Mouse (Mus musculus): ENCODE results near the gene Gskip.

The Gskip gene

DNA sequence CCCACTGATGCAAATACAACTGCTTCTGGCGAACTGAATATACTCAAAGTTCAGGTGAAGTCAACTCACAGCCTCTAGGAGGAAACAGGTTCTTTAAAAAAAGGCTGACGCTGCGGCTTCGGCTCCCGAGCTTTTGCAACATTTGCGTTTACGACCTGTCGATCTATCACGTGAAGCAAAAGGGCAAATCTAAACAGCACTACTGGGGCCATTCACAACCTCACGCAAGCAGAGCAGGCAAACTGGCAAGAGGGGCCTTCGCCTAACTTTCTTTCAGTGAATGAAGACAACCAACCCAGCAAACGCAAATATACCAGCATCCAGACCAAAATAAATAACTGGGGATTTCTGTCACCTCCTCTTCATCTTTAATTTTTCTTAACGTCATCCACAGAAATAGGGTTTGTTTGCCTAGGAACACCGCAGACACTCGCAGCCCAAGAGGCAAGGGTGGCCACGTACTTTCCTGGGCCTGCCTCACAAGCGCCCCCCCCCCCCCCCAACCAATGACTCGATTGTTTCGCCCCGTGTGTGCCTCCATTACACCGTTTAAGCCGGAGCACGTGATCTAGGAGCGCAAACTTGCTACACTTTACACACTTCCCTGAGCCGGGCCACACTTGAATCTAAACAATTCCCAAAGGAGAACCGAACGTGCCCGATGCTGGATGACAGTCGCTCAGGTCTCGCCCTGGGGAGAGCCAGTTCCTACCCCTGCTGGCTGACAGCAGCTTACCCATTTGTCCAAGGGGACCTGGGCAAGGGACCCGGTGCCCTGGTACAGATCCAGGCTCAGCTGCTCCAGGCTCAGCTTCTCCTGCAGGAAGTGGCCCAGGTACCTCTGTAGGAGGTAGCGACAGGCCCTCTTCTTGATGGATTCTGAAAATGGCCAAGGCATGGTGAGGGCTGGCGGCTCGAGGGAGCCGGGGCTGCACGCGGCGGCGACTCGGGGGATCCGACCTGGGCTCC is at the start of gene Gskip:
TSS of gene Gskip (plus strand) at position 897 of the 969 bp plus-strand sequence.
- DNase-seq = peak; percentile 62

GRCm38 (mm10) chr12:105636551-105636950 is 48.1 kb upstream of the Gskip start:
- DNase-seq = no peak

DNA sequence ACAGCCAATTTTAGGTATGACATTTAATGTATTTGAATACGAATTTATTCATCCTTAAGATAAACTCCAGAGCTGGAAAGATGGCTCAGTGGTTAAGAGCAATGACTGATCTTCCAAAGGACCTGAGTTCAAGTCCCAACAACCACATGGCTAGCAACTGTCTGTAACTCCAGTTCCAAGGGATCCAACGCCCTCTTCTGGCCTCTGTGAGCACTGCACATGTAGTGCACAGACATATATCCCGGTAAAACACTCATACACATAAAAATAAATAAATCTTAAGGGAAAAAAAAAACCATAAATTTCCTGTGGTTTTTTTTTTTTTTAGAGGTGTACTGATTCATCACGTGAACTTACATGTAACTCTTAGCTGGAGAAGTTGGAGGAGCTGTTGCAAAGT is 47.1 kb upstream of the Gskip start:
- no peak for DNase-seq

- no peak for DNase-seq
Measured at GRCm38 (mm10) chr12:105642770-105643321, 41.8 kb upstream of the Gskip start.

- DNase-seq = no peak
Measured at GRCm38 (mm10) chr12:105655850-105656249, 28.8 kb upstream of the Gskip start.

GRCm38 (mm10) chr12:105676274-105676673 is 8.4 kb upstream of the Gskip start:
- no peak for DNase-seq

DNA sequence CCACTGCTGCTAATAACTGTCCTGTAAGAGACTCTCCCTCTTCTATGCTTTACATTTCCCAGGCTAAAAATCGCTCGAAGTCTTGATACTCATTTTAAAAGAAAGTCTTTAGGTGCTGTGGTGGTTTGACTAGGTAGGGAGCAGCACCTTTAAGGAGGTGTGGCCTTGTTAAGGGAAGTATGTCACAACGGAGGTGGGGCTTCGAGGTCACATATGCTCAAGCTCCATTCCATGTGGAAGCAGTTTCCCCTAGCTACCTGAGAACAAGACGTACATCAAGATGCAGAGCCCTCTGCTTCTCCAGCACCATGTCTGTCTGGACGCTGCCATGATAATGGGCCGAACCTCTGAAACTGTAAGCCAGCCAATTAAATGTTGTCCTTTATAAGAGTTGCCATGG is 6.4 kb upstream of the Gskip start:
- no peak for DNase-seq

GRCm38 (mm10) chr12:105678762-105679161 is 5.9 kb upstream of the Gskip start:
- no peak for DNase-seq

- peak; percentile 96 for DNase-seq
Measured at GRCm38 (mm10) chr12:105685001-105685691, 517 bp downstream of the Gskip start, which contains the start of gene Atg2b. TSS of gene Atg2b (minus strand) at chr12:105685211.

- DNase-seq = peak; percentile 15
Measured at GRCm38 (mm10) chr12:105686791-105687190, 2.2 kb downstream of the Gskip start.

- no peak for DNase-seq
Measured at GRCm38 (mm10) chr12:105687416-105687815, 2.8 kb downstream of the Gskip start.

- no peak for DNase-seq
Measured at GRCm38 (mm10) chr12:105688546-105688945, 3.9 kb downstream of the Gskip start.

DNA sequence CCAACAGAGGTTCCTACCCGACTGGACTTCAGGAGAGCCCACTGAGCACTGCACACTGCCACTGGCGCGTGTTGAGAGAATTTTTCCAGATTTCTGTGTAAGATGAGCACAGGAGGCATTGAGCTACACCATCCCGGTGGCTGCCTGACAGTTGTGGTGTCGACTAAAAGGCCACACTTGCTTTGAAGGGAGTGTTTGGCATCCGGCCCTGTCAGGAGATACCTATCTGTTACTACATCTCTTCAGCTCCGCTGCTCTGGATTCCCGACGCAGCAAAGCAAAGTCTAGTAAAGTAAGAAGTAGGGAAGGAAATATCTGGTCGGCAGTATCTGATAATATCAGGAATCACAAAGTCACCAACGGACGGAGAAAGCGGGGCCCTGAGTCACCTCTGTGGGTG is 4.8 kb downstream of the Gskip start:
- DNase-seq = no peak

DNA sequence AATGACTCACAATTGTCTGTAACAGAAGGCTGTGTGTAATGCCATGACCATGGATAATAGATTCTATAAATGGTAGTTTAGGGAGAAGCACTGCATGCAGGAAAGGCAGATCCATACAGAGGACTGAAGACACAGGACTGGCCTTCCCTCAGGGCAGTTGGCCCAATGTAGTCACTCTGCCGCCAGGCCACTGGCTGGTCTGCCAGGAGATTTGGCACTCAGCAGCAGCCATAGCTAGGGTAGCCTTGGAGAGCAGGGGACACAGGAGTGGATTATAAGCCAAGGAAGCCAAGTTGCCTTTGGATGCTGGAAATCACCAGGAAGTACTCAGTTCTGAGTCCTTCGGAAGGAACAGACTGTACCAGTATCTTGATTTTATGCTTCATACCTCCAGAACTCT is 9.4 kb downstream of the Gskip start:
- no peak for DNase-seq

- DNase-seq = no peak
Measured at GRCm38 (mm10) chr12:105695848-105696247, 11.2 kb downstream of the Gskip start.

GRCm38 (mm10) chr12:105697104-105697780 is 12.6 kb downstream of the Gskip start:
- peak; percentile 41 for DNase-seq

GRCm38 (mm10) chr12:105700433-105700832 is 15.8 kb downstream of the Gskip start:
- DNase-seq = no peak

GRCm38 (mm10) chr12:105705799-105706487 is 21.3 kb downstream of the Gskip start, which contains the start of gene Ak7:
TSS of gene Ak7 (plus strand) at chr12:105705976.
- no peak for DNase-seq

GRCm38 (mm10) chr12:105718616-105719015 is 34.0 kb downstream of the Gskip start:
- peak; percentile 50 for DNase-seq

GRCm38 (mm10) chr12:105720196-105720595 is 35.6 kb downstream of the Gskip start:
- no peak for DNase-seq

- DNase-seq = no peak
Measured at GRCm38 (mm10) chr12:105721452-105722132, 37.0 kb downstream of the Gskip start.

DNA sequence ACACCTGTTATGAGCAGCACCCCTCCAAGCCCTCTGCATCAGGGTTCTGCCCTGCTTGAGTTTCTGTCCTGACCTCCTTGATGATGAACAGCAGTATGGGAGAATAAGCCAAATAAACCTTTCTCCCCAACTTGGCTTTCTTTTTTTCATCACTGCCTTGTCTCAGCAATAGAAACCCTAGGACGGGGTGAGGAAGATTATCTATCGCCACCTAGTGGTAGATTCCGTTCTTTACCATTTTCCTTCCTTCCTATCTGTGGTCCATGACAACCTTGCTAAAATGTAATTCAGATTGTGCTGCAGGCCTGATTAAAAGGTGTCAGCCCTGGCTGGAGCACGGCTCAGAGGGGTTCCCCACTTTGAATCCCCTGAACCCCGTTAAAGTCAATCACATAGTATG is 38.0 kb downstream of the Gskip start:
- DNase-seq = peak; percentile 62
